Mouse (Mus musculus) heart, adult 2 months (tissue): ENCODE results near the gene Map3k7cl.

Experiments used
- CTCF ChIP-seq: fragments of 200-600 bp; IDR thresholded peaks from 2 replicates; pipeline ENCODE4 v1.8.1; 2022; ENCODE audit warnings: antibody characterized with exemption, mild to moderate bottlenecking, moderate library complexity
- EP300 ChIP-seq: fragments of 200-500 bp; IDR thresholded peaks from 2 replicates; pipeline ENCODE4 v1.6.1; 2011; ENCODE audit warnings: low read depth, low read length, control low read depth; ENCODE audit not compliant: insufficient read depth

- TF ChIP-seq CTCF (no peak), EP300 (no peak)
These were observed 42.0 kb downstream of the Map3k7cl start for GRCm38 (mm10) chr16:87595149-87595548.
